Mouse (Mus musculus) E14TG2a.4 (cell line): Measurements from ENCODE around the gene Thrb.

Source experiments
- CTCF ChIP-seq: conservative IDR thresholded peaks from 2 replicates; pipeline ENCODE4 v1.5.1; 2014; ENCODE audit warnings: low read length
- NANOG ChIP-seq: IDR thresholded peaks from 2 replicates; pipeline ENCODE4 v1.6.1; 2014; ENCODE audit warnings: borderline replicate concordance, low read length, mixed read lengths

- TF ChIP-seq CTCF (no peak), NANOG (no peak)
Observed at GRCm38 (mm10) chr14:17728889-17729288, 68.8 kb downstream of the Thrb start.
